Mouse (Mus musculus) liver, adult 2 months (tissue): ENCODE results near the gene Polr2l.

Experiments
- CTCF ChIP-seq: fragments of 200-500 bp; IDR thresholded peaks from 2 replicates; pipeline ENCODE4 v1.5.1; 2011; ENCODE audit warnings: low read depth, low read length, control low read depth
- POLR2A ChIP-seq: fragments of 200-500 bp; IDR thresholded peaks from 2 replicates; pipeline ENCODE4 v1.6.1; 2011; ENCODE audit warnings: low read length, control low read depth; ENCODE audit not compliant: insufficient read depth; ENCODE audit errors: extremely low read depth

DNA sequence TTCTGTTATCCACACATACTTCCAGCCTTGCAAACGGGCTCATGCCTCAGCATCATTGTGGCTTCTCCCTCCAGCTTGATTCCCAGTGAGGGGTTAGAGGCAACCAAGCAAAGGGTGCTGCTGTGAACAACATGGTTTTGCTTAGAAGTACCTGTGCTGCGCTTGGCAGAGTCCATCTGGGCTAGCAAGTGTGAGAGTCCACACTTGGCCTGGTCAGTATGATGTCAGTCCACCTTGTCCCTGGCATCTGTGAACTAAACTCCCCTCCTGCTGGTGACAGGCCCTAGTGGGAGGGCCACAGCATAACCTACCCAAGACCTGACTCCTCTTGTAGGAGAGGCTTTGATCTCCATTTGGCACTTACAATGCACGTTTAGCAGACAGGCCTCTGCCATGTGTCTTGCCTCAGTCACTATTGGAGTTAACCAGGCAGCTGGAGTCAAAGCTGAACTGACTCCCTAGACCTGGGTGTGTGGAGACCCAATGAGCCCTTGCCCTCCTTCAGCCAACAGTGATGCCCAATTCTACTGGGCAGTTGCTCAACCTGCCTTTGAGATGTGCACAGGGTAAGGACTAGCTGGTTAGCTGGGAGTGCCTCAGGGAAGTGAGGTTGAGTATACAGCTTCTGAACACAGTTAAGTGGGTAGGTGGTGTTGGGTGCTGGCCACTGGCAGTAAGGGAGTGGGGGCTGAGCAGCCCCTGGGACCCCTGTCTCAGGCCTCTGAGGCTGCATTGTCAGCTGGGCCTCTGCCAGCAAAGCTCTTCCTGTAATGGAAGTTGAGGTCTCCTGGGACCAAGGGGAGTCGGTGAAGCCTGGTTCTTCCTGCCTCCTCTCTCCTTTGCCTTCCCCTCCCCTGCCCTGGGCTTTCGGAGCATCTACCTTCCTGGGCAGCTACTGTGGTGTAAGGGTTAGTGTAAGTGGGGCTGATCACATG, 9.5 kb upstream of the Polr2l start:
- no peak for TF ChIP-seq CTCF
- TF ChIP-seq POLR2A = no peak
